Mouse (Mus musculus) CH12.LX (cell line): ENCODE results near the gene Sgsm3. TPM values are rescaled to one million over a fixed set of nuclear protein-coding genes. Genes with fewer than 3 reads are reported as not detected.

Source experiments
- DNase-seq: peaks from one replicate; pipeline ENCODE4 v3.0.0-alpha.2; 2013; ENCODE audit errors: extremely low read depth
- H3K27ac ChIP-seq: 2 replicates; pipeline ENCODE4 v1.5.1; 2012; ENCODE audit warnings: low read depth, mild to moderate bottlenecking, control low read depth, moderate library complexity; ENCODE audit not compliant: insufficient read depth
- H3K27me3 ChIP-seq: replicated peaks from 2 replicates; pipeline ENCODE3; 2012; ENCODE audit warnings: inconsistent platforms
- H3K36me3 ChIP-seq, 2 experiments: replicated peaks in 1 of 2; 2 replicates each; pipeline versions ENCODE3 to v1.6.1; 2012; ENCODE audit warnings: inconsistent platforms in 1 of 2, low read length in 1 of 2, mild to moderate bottlenecking in 1 of 2, mixed read lengths in 1 of 2, moderate library complexity in 1 of 2; ENCODE audit not compliant: control insufficient read depth in 1 of 2, insufficient read depth in 1 of 2
- H3K4me1 ChIP-seq, 2 experiments: 2 replicates each; pipeline ENCODE4 v1.6.1; 2012; ENCODE audit warnings: inconsistent platforms in 1 of 2, moderate library complexity in 1 of 2; ENCODE audit not compliant: insufficient read depth in 2 of 2, control insufficient read depth in 1 of 2
- H3K4me2 ChIP-seq: 2 replicates; pipeline ENCODE4 v1.6.1; 2012; ENCODE audit warnings: low read depth, mild to moderate bottlenecking, control low read depth; ENCODE audit not compliant: poor library complexity, insufficient read depth, severe bottlenecking
- H3K4me3 ChIP-seq, 3 experiments: fragments of 150-350 bp in 1 of 3; sonication (generic) in 1 of 3; replicated peaks in 1 of 3; 2 replicates each; pipeline versions ENCODE3 to v1.5.1; 2011 to 2012; ENCODE audit warnings: low read depth in 2 of 3, low read length in 2 of 3, mild to moderate bottlenecking in 2 of 3, moderate library complexity in 2 of 3, control low read depth in 1 of 3, improper control_type of control experiment in 1 of 3, inconsistent platforms in 1 of 3, mixed read lengths in 1 of 3; ENCODE audit not compliant: poor library complexity in 1 of 3
- H3K79me2 ChIP-seq: replicated peaks from 2 replicates; pipeline ENCODE4 v1.6.1; 2012; ENCODE audit warnings: mild to moderate bottlenecking, moderate library complexity; ENCODE audit not compliant: control insufficient read depth, poor library complexity, insufficient read depth, severe bottlenecking; ENCODE audit errors: extremely low read depth
- H3K9ac ChIP-seq: 2 replicates; pipeline ENCODE4 v1.6.1; 2012; ENCODE audit warnings: low read depth, mild to moderate bottlenecking, control low read depth, moderate library complexity; ENCODE audit not compliant: insufficient read depth
- H3K9me3 ChIP-seq: replicated peaks from 2 replicates; pipeline ENCODE3; 2012; ENCODE audit warnings: low read length, inconsistent platforms, mixed read lengths
- BHLHE40 ChIP-seq: IDR thresholded peaks from 2 replicates; pipeline ENCODE4 v1.6.1; 2011; ENCODE audit warnings: mild to moderate bottlenecking, low read depth, low read length, improper control_type of control experiment
- CTCF ChIP-seq, 2 experiments: IDR thresholded peaks in 1 of 2; conservative IDR thresholded peaks in 1 of 2; 2 replicates each; pipeline ENCODE4 v1.5.1; 2011 to 2012; ENCODE audit warnings: low read depth in 2 of 2, low read length in 2 of 2, improper control_type of control experiment in 1 of 2, inconsistent platforms in 1 of 2, mild to moderate bottlenecking in 1 of 2, moderate library complexity in 1 of 2
- ELF1 ChIP-seq: IDR thresholded peaks from 2 replicates; pipeline ENCODE4 v1.6.1; 2014; ENCODE audit warnings: low read depth, mild to moderate bottlenecking, inconsistent platforms, low read length, improper control_type of control experiment
- ETS1 ChIP-seq: conservative IDR thresholded peaks from 2 replicates; pipeline ENCODE4 v1.6.1; 2012; ENCODE audit warnings: low read depth, mild to moderate bottlenecking, inconsistent platforms, low read length, improper control_type of control experiment, moderate library complexity
- GABPA ChIP-seq: IDR thresholded peaks from 2 replicates; pipeline ENCODE4 v1.6.1; 2012; ENCODE audit warnings: low read depth, low read length, improper control_type of control experiment, inconsistent platforms; ENCODE audit not compliant: insufficient replicate concordance
- HCFC1 ChIP-seq: IDR thresholded peaks from 2 replicates; pipeline ENCODE4 v1.6.1; 2012; ENCODE audit warnings: low read depth, mild to moderate bottlenecking, inconsistent platforms, low read length, improper control_type of control experiment
- IRF4 ChIP-seq: IDR thresholded peaks from 2 replicates; pipeline ENCODE4 v1.6.1; 2014; ENCODE audit warnings: low read depth, mild to moderate bottlenecking, inconsistent platforms, low read length, improper control_type of control experiment
- JUN ChIP-seq: IDR thresholded peaks from 2 replicates; pipeline ENCODE4 v1.6.1; 2011; ENCODE audit warnings: low read depth, mild to moderate bottlenecking, low read length, improper control_type of control experiment, moderate library complexity; ENCODE audit not compliant: insufficient read depth
- JUND ChIP-seq: conservative IDR thresholded peaks from 2 replicates; pipeline ENCODE4 v1.6.1; 2011; ENCODE audit warnings: low read depth, low read length, improper control_type of control experiment
- KAT2A ChIP-seq: IDR thresholded peaks from 2 replicates; pipeline ENCODE4 v1.6.1; 2012; ENCODE audit warnings: low read length, improper control_type of control experiment, inconsistent platforms; ENCODE audit not compliant: insufficient replicate concordance
- MAFK ChIP-seq: IDR thresholded peaks from 2 replicates; pipeline ENCODE4 v1.6.1; 2011; ENCODE audit warnings: low read length, improper control_type of control experiment; ENCODE audit not compliant: insufficient replicate concordance
- MAX ChIP-seq: IDR thresholded peaks from 2 replicates; pipeline ENCODE4 v1.6.1; 2011; ENCODE audit warnings: low read length, improper control_type of control experiment
- MAZ ChIP-seq: IDR thresholded peaks from 2 replicates; pipeline ENCODE4 v1.6.1; 2012; ENCODE audit warnings: low read depth, mild to moderate bottlenecking, inconsistent platforms, low read length, improper control_type of control experiment, moderate library complexity
- MEF2A ChIP-seq: IDR thresholded peaks from 2 replicates; pipeline ENCODE4 v1.6.1; 2014; ENCODE audit warnings: low read depth, mild to moderate bottlenecking, inconsistent platforms, low read length, improper control_type of control experiment, borderline replicate concordance
- MYC ChIP-seq: IDR thresholded peaks from 2 replicates; pipeline ENCODE4 v1.6.1; 2011; ENCODE audit warnings: low read depth, mild to moderate bottlenecking, improper control_type of control experiment, low read length
- NELFE ChIP-seq: IDR thresholded peaks from 2 replicates; pipeline ENCODE4 v1.6.1; 2011; ENCODE audit warnings: low read depth, low read length, improper control_type of control experiment
- NRF1 ChIP-seq: IDR thresholded peaks from 2 replicates; pipeline ENCODE4 v1.6.1; 2014; ENCODE audit warnings: low read depth, mild to moderate bottlenecking, inconsistent platforms, low read length, improper control_type of control experiment, moderate library complexity
- PAX5 ChIP-seq: IDR thresholded peaks from 2 replicates; pipeline ENCODE4 v1.6.1; 2012; ENCODE audit warnings: low read length, inconsistent platforms, mixed read lengths
- POLR2A ChIP-seq: IDR thresholded peaks from 2 replicates; pipeline ENCODE4 v1.6.1; 2011; ENCODE audit warnings: low read depth, mild to moderate bottlenecking, improper control_type of control experiment, low read length
- RAD21 ChIP-seq: IDR thresholded peaks from 2 replicates; pipeline ENCODE4 v1.6.1; 2011; ENCODE audit warnings: low read depth, mild to moderate bottlenecking, low read length, improper control_type of control experiment, moderate library complexity
- SIN3A ChIP-seq: IDR thresholded peaks from 2 replicates; pipeline ENCODE4 v1.6.1; 2012; ENCODE audit warnings: low read length, improper control_type of control experiment, inconsistent platforms
- SMC3 ChIP-seq: IDR thresholded peaks from 2 replicates; pipeline ENCODE4 v1.6.1; 2011; ENCODE audit warnings: low read depth, low read length, improper control_type of control experiment
- TBP ChIP-seq: conservative IDR thresholded peaks from 2 replicates; pipeline ENCODE4 v1.6.1; 2011; ENCODE audit warnings: low read depth, low read length, improper control_type of control experiment
- USF1 ChIP-seq: IDR thresholded peaks from 2 replicates; pipeline ENCODE4 v1.6.1; 2014; ENCODE audit warnings: low read depth, mild to moderate bottlenecking, inconsistent platforms, low read length, improper control_type of control experiment
- ZC3H11A ChIP-seq: IDR thresholded peaks from 2 replicates; pipeline ENCODE4 v1.6.1; 2012; ENCODE audit warnings: low read depth, mild to moderate bottlenecking, inconsistent platforms, low read length, improper control_type of control experiment
- ZKSCAN1 ChIP-seq: IDR thresholded peaks from 2 replicates; pipeline ENCODE4 v1.6.1; 2012; ENCODE audit warnings: low read depth, inconsistent platforms, low read length, improper control_type of control experiment, borderline replicate concordance
- ZMIZ1 ChIP-seq: IDR thresholded peaks from 2 replicates; pipeline ENCODE4 v1.6.1; 2012; ENCODE audit warnings: low read depth, mild to moderate bottlenecking, inconsistent platforms, low read length, improper control_type of control experiment
- dilution Hi-C: fragments of 300-500 bp; cut with MboI; formaldehyde crosslinking; loops from 2 replicates; pipeline ENCODE4 v1.14.3; 2020; ENCODE audit warnings: low sequenced_read_pairs; ENCODE audit not compliant: extremely low pct_unique_long_range_greater_than_20kb, extremely low pct_ligation_motif_present
- in situ Hi-C: fragments of 300-500 bp; cut with MboI; formaldehyde crosslinking; loops from 3 replicates; pipeline ENCODE4 v1.14.3; 2019; ENCODE audit warnings: low sequenced_read_pairs, low pct_ligation_motif_present, low pct_unique_long_range_greater_than_20kb, mixed read lengths
- polyA plus RNA-seq: library from polyadenylated mRNA; unstranded; fragments of >175 nt; gene quantifications from 2 replicates; pipeline ENCODE4 v1.2.1, GENCODE M21; 2012; ENCODE audit warnings: low read depth; ENCODE audit not compliant: insufficient read length
- total RNA-seq, 2 experiments: library from RNA; depleted of rRNA; stranded (reverse); fragments of 300-350 nt in 1 of 2; fragments of >200 nt in 1 of 2; gene quantifications; 2 replicates each; pipeline ENCODE4 v1.2.3; 2012 to 2014

Gene Sgsm3
- total and polyA plus RNA-seq, 3 experiments: 14.4 to 25.5 (median 15.0) TPM

DNA sequence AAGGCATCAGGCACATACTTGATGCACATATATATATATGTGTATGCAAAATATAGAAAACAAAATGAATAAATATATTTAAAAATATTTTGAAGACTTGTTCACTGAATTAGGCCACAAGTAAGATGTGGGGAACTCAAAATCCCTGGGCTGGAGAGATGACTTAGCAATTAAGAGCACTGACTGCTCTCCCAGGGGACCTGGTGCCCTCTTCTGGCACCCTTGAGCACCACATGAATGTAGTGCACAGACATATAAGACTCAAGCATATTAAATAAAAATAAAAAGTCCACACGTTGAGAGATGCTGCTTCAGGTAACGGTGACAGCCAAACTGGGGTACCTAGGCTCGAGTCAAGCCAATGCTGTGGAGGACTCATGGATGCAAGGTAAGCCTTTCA, 31.7 kb upstream of the Sgsm3 start:
- H3K4me3 ChIP-seq: no peak overlapping the region
- H3K4me2 ChIP-seq: no peak overlapping the region
- H3K79me2 ChIP-seq: peaks cover 23% of the 10 kb centered on the region
- H3K27ac ChIP-seq: no peak overlapping the region
- peaks cover 14 to 39% of the 10 kb centered on the region in 2 experiments for H3K4me1 ChIP-seq
- in situ Hi-C loops (loop anchor here (10.0 kb wide), 1 partner anchor 241 kb away; no protein-coding TSS in a partner anchor), dilution Hi-C loops (no loop called here)
- DNase-seq: peak; percentile 77
- H3K36me3 ChIP-seq: peaks cover 6 to 26% of the 10 kb centered on the region in 2 experiments
- H3K9me3 ChIP-seq: no peaks in the 10 kb centered on the region
- H3K9ac ChIP-seq: no peak overlapping the region
- no peaks in the 10 kb centered on the region for H3K27me3 ChIP-seq
- no peak for TF ChIP-seq BHLHE40
- peak; percentile 60 for TF ChIP-seq RAD21
- no peak for TF ChIP-seq SIN3A
- peak in 1 of 2 experiments; percentile 68; a peak in 2 of 4 replicates for TF ChIP-seq CTCF (conservative IDR thresholded peaks at IDR 0.05 in 1 of 2, IDR thresholded peaks at IDR 0.05 in 1 of 2; ENCODE audit: low read depth in 2 of 2, low read length in 2 of 2)
- 0 out of 2 replicates have a peak, but pooled peaks have one; percentile 30 for TF ChIP-seq IRF4
- TF ChIP-seq ZC3H11A: no peak
- TF ChIP-seq POLR2A: no peak
- TF ChIP-seq MAFK: peak; percentile 65; the same call in 1 of the 2 replicates
- no peak for TF ChIP-seq ETS1
- TF ChIP-seq PAX5: no peak
- no peak for TF ChIP-seq ZKSCAN1
- no peak for TF ChIP-seq TBP
- no peak for TF ChIP-seq MAZ
- peak; percentile 39 for TF ChIP-seq SMC3
- TF ChIP-seq NRF1: no peak
- no peak for TF ChIP-seq JUN
- no peak for TF ChIP-seq JUND

DNA sequence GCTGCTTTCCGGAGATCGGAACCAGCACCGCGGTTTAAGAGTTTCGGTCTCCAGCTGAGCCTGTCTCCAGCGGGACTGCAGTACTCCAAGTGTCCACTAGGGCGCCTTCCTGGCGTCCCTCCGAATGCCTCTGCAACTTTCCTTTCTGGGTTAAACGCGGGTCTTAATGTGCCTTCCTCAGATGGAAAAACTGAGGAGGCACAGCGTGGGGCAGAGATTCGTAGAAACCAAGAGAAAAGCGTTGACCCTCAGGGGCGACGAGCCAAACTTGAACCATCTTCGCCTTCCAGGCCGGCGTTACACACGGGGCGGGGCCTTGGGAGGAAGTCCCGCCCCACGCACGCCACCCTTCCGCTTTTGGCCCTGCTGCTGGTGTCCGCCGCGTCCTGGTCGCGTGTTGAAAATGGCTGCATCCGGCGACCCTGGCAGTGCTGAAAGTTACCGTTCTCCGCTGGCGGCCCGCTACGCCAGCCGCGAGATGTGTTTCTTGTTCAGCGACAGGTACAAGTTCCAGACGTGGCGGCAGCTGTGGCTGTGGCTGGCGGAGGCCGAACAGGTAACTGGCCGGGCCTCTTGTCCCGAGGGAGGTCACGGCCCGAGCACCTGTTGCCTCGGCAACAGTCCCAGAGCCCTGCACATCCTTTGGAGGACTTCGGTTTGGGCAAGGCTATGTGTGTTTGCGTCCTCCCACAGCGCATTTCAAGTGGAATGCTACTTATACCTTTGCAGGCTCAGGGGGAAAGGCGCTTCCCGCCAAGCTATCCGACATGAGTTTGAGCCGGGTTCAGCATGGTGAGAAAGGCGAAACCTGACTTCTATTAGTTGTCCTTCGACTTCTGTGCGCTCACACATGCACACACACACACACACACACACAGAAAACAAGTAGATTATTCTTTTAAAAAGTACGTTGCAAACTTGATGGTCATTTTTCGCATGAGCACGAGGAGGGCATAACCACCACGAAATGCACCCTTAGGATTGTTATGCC, 29.1 kb upstream of the Sgsm3 start, which contains the start of gene Adsl:
Gene Adsl, plus strand, starts transcription at position 346 of the 991 bp plus-strand sequence.
- Histone ChIP-seq H3K36me3 (peaks cover 12 to 32% of the 10 kb centered on the region in 2 experiments), H3K9me3 (no peaks in the 10 kb centered on the region), H3K4me2 (peak within 1 kb of the TSS; percentile 88), H3K9ac (peak within 1 kb of the TSS; percentile 58), H3K4me3 (peak within 1 kb of the TSS; percentile 84 to 99 (median 92)), H3K27me3 (no peaks in the 10 kb centered on the region), H3K4me1 (peaks cover 11 to 31% of the 10 kb centered on the region in 2 experiments), H3K27ac (peak within 1 kb of the TSS; percentile 91), H3K79me2 (peaks cover 29% of the 10 kb centered on the region)
- in situ Hi-C loops: loop anchor here (10.0 kb wide), 1 partner anchor 244 kb away; no protein-coding TSS in a partner anchor
- dilution Hi-C loops: no loop called here
- peak; percentile 89 for DNase-seq
- peak; percentile 81 to 94 for TF ChIP-seq CTCF (conservative IDR thresholded peaks at IDR 0.05 in 1 of 2, IDR thresholded peaks at IDR 0.05 in 1 of 2; ENCODE audit: low read depth in 2 of 2, low read length in 2 of 2)
- TF ChIP-seq KAT2A: no peak
- no peak for TF ChIP-seq GABPA
- TF ChIP-seq JUND: 0 out of 2 replicates have a peak, but pooled peaks have one; percentile 23
- no peak for TF ChIP-seq PAX5
- no peak; the same call in 1 of the 2 replicates for TF ChIP-seq SIN3A
- peak; percentile 74 for TF ChIP-seq HCFC1
- TF ChIP-seq POLR2A: peak; percentile 86
- peak; percentile 32; the same call in 1 of the 2 replicates for TF ChIP-seq NRF1
- TF ChIP-seq BHLHE40: peak; percentile 86
- TF ChIP-seq NELFE: peak; percentile 76; the same call in 1 of the 2 replicates
- peak; percentile 55; the same call in 1 of the 2 replicates for TF ChIP-seq MAX
- peak; percentile 55 for TF ChIP-seq MEF2A
- TF ChIP-seq USF1: no peak
- no peak; the same call in 1 of the 2 replicates for TF ChIP-seq MYC
- TF ChIP-seq ZC3H11A: no peak
- TF ChIP-seq IRF4: peak; percentile 55; the same call in 1 of the 2 replicates
- TF ChIP-seq ELF1: peak; percentile 46; the same call in 1 of the 2 replicates
- peak; percentile 22; the same call in 1 of the 2 replicates for TF ChIP-seq SMC3
- TF ChIP-seq ZMIZ1: peak; percentile 45; the same call in 1 of the 2 replicates
